Mouse (Mus musculus) MEL (cell line): ENCODE results near the gene Ywhae. TPM values are rescaled to one million over a fixed set of nuclear protein-coding genes. Genes with fewer than 3 reads are reported as not detected.

Experiments used
- DNase-seq: peaks from one replicate; pipeline ENCODE4 v3.0.0; 2011; ENCODE audit warnings: low read depth, low spot score
- H3K27ac ChIP-seq: 2 replicates; pipeline ENCODE4 v1.5.1; 2012; ENCODE audit warnings: low read depth, mild to moderate bottlenecking, control low read depth, low read length, moderate library complexity; ENCODE audit not compliant: control insufficient read depth
- H3K27me3 ChIP-seq, 2 experiments: fragments of 150-350 bp in 1 of 2; sonication (generic) in 1 of 2; 2 replicates each; pipeline ENCODE4 v1.6.1; 2012; ENCODE audit warnings: low read length in 2 of 2, mild to moderate bottlenecking in 2 of 2, improper control_type of control experiment in 1 of 2, moderate library complexity in 1 of 2; ENCODE audit not compliant: insufficient read depth in 2 of 2, control insufficient read depth in 1 of 2
- H3K36me3 ChIP-seq, 2 experiments: 2 replicates each; pipeline ENCODE4 v1.6.1; 2012 to 2014; ENCODE audit warnings: low read length in 2 of 2, improper control_type of control experiment in 1 of 2, inconsistent platforms in 1 of 2, mild to moderate bottlenecking in 1 of 2; ENCODE audit not compliant: insufficient read depth in 2 of 2, control insufficient read depth in 1 of 2
- H3K4me1 ChIP-seq, 2 experiments: fragments of 150-350 bp in 1 of 2; sonication (generic) in 1 of 2; 2 replicates each; pipeline ENCODE4 v1.6.1; 2012; ENCODE audit warnings: low read length in 2 of 2, improper control_type of control experiment in 1 of 2, mild to moderate bottlenecking in 1 of 2; ENCODE audit not compliant: insufficient read depth in 2 of 2, control insufficient read depth in 1 of 2
- H3K4me3 ChIP-seq, 2 experiments: fragments of 150-350 bp in 1 of 2; sonication (generic) in 1 of 2; 2 replicates each; pipeline ENCODE4 v1.5.1; 2012; ENCODE audit warnings: low read depth in 2 of 2, low read length in 2 of 2, mild to moderate bottlenecking in 2 of 2, moderate library complexity in 2 of 2, control low read depth in 1 of 2, improper control_type of control experiment in 1 of 2; ENCODE audit not compliant: control insufficient read depth in 1 of 2, insufficient read depth in 1 of 2
- H3K79me2 ChIP-seq: 2 replicates; pipeline ENCODE4 v1.6.1; 2012; ENCODE audit warnings: mild to moderate bottlenecking, low read length, moderate library complexity; ENCODE audit not compliant: control insufficient read depth, poor library complexity, insufficient read depth
- H3K9ac ChIP-seq: 2 replicates; pipeline ENCODE4 v1.6.1; 2012; ENCODE audit warnings: low read depth, mild to moderate bottlenecking, control low read depth, low read length, moderate library complexity; ENCODE audit not compliant: control insufficient read depth, poor library complexity, severe bottlenecking
- H3K9me3 ChIP-seq: fragments of 150-350 bp; sonication (generic); replicated peaks from 2 replicates; pipeline ENCODE4 v1.6.1; 2012; ENCODE audit warnings: mild to moderate bottlenecking, low read length, improper control_type of control experiment, moderate library complexity; ENCODE audit not compliant: insufficient read depth
- BHLHE40 ChIP-seq: IDR thresholded peaks from 2 replicates; pipeline ENCODE4 v1.6.1; 2012; ENCODE audit warnings: low read depth, mild to moderate bottlenecking, inconsistent platforms, low read length, improper control_type of control experiment, borderline replicate concordance
- CHD1 ChIP-seq: IDR thresholded peaks from 2 replicates; pipeline ENCODE4 v1.6.1; 2012; ENCODE audit warnings: low read depth, mild to moderate bottlenecking, inconsistent platforms, low read length, improper control_type of control experiment
- CTCF ChIP-seq, 3 experiments: IDR thresholded peaks in 2 of 3; conservative IDR thresholded peaks in 1 of 3; 2 replicates each; pipeline ENCODE4 v1.5.1; 2011 to 2012; ENCODE audit warnings: low read length in 3 of 3, low read depth in 2 of 3, mild to moderate bottlenecking in 2 of 3, improper control_type of control experiment in 1 of 3, inconsistent platforms in 1 of 3, mixed read lengths in 1 of 3, moderate library complexity in 1 of 3; ENCODE audit not compliant: control insufficient read depth in 1 of 3, insufficient read depth in 1 of 3, poor library complexity in 1 of 3, severe bottlenecking in 1 of 3
- GATA1 ChIP-seq: IDR thresholded peaks from 2 replicates; pipeline ENCODE4 v1.6.1; 2011; ENCODE audit warnings: low read depth, low read length, improper control_type of control experiment
- HCFC1 ChIP-seq: IDR thresholded peaks from 2 replicates; pipeline ENCODE4 v1.6.1; 2012; ENCODE audit warnings: low read depth, mild to moderate bottlenecking, inconsistent platforms, low read length, improper control_type of control experiment, moderate library complexity
- JUND ChIP-seq: IDR thresholded peaks from 2 replicates; pipeline ENCODE4 v1.6.1; 2011; ENCODE audit warnings: low read depth, mild to moderate bottlenecking, improper control_type of control experiment, low read length
- NELFE ChIP-seq: IDR thresholded peaks from 2 replicates; pipeline ENCODE4 v1.6.1; 2011; ENCODE audit warnings: low read depth, low read length, improper control_type of control experiment
- NRF1 ChIP-seq: IDR thresholded peaks from 2 replicates; pipeline ENCODE4 v1.6.1; 2014; ENCODE audit warnings: low read depth, mild to moderate bottlenecking, inconsistent platforms, low read length, improper control_type of control experiment, moderate library complexity; ENCODE audit not compliant: poor library complexity, insufficient read depth, severe bottlenecking
- POLR2AphosphoS2 ChIP-seq: IDR thresholded peaks from 2 replicates; pipeline ENCODE4 v1.6.1; 2011; ENCODE audit warnings: low read length, improper control_type of control experiment
- RAD21 ChIP-seq: IDR thresholded peaks from 2 replicates; pipeline ENCODE4 v1.6.1; 2011; ENCODE audit warnings: mild to moderate bottlenecking, low read depth, low read length, improper control_type of control experiment
- RCOR1 ChIP-seq: IDR thresholded peaks from 2 replicates; pipeline ENCODE4 v1.6.1; 2012; ENCODE audit warnings: low read depth, mild to moderate bottlenecking, inconsistent platforms, low read length, improper control_type of control experiment
- SIN3A ChIP-seq: IDR thresholded peaks from 2 replicates; pipeline ENCODE4 v1.6.1; 2012; ENCODE audit warnings: low read length, improper control_type of control experiment, inconsistent platforms
- SMC3 ChIP-seq: IDR thresholded peaks from 2 replicates; pipeline ENCODE4 v1.6.1; 2011; ENCODE audit warnings: low read depth, low read length, improper control_type of control experiment
- TAL1 ChIP-seq: IDR thresholded peaks from 2 replicates; pipeline ENCODE4 v1.6.1; 2012; ENCODE audit warnings: mild to moderate bottlenecking, inconsistent platforms, low read length, moderate library complexity, mixed read lengths
- TCF12 ChIP-seq: IDR thresholded peaks from 2 replicates; pipeline ENCODE4 v1.6.1; 2014; ENCODE audit warnings: low read depth, mild to moderate bottlenecking, inconsistent platforms, low read length, improper control_type of control experiment, moderate library complexity
- UBTF ChIP-seq: IDR thresholded peaks from 2 replicates; pipeline ENCODE4 v1.6.1; 2012; ENCODE audit warnings: low read depth, mild to moderate bottlenecking, inconsistent platforms, low read length, improper control_type of control experiment, moderate library complexity, borderline replicate concordance; ENCODE audit not compliant: insufficient read depth
- USF1 ChIP-seq: IDR thresholded peaks from 2 replicates; pipeline ENCODE4 v1.6.1; 2014; ENCODE audit warnings: low read depth, mild to moderate bottlenecking, inconsistent platforms, low read length, improper control_type of control experiment, moderate library complexity
- ZC3H11A ChIP-seq: IDR thresholded peaks from 2 replicates; pipeline ENCODE4 v1.6.1; 2012; ENCODE audit warnings: low read depth, mild to moderate bottlenecking, inconsistent platforms, low read length, improper control_type of control experiment
- ZNF384 ChIP-seq: IDR thresholded peaks from 2 replicates; pipeline ENCODE4 v1.6.1; 2012; ENCODE audit warnings: low read depth, mild to moderate bottlenecking, inconsistent platforms, low read length, improper control_type of control experiment
- polyA plus RNA-seq, 2 experiments: library from polyadenylated mRNA; stranded (reverse) in 1 of 2; unstranded in 1 of 2; fragments of >175 nt in 1 of 2; fragments of >200 nt in 1 of 2; gene quantifications; 2 replicates each; pipeline versions ENCODE4 v1.2.1 to v1.2.4; 2012; ENCODE audit warnings: low replicate concordance in 2 of 2, low read depth in 1 of 2; ENCODE audit not compliant: insufficient read length in 2 of 2, insufficient read depth in 1 of 2, missing spikeins in 1 of 2
- total RNA-seq: library from RNA; depleted of rRNA; stranded (reverse); fragments of 300-350 nt; gene quantifications from 2 replicates; pipeline ENCODE4 v1.2.3, GENCODE M21; 2012

Gene Ywhae
- total and polyA plus RNA-seq, 3 experiments = 303 to 855 (median 755) TPM

DNA sequence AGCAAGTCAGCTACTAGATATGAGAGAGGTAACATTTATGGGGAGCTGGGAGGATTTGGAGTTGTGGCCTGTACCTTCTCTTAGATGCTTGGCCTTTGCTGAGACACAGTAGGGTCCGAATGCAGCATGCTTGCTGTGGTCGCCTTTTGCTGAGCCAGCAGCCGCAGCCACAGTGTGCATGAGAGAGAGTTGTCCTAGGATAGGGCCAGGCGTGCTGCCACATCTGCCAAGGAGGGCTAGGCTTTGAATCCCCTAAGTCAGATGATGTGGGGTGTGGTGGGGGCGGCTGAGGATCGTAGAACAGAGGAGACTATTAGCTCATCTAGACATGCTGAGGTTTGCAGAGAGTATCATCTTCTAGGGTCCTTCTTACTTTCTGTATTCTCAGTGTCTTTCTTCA, 29.9 kb upstream of the Ywhae start:
- Histone ChIP-seq H3K27ac (no peak overlapping the region), H3K36me3 (peaks cover 0 to 38% of the 10 kb centered on the region in 2 experiments; a peak in 2 of 4 replicates), H3K27me3 (no peaks in the 10 kb centered on the region), H3K9me3 (no peaks in the 10 kb centered on the region), H3K4me1 (no peaks in the 10 kb centered on the region), H3K4me3 (no peak overlapping the region), H3K9ac (no peak overlapping the region), H3K79me2 (no peaks in the 10 kb centered on the region)
- DNase-seq = no peak
- TF ChIP-seq RAD21 = no peak
- TF ChIP-seq NRF1 = no peak
- no peak for TF ChIP-seq JUND
- no peak for TF ChIP-seq TAL1
- no peak for TF ChIP-seq POLR2AphosphoS2

DNA sequence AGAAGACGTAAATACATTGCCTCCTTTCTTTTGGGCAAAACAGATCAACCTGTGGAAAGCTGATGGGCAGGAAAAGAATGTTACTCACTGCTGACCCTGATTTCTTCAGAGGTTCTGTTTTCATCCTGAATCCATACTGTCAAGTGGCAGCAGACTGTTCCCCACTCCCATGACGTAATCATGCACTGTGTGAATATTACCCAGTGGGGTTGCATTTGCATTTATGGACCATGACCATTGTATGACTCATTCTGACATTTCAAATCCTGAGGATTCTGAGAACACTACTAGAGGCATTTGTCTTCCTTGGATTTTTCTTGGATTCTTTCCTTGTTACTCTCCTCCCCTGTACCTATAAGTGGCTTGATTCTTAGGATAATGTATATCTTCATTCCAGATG, 28.9 kb upstream of the Ywhae start:
- Histone ChIP-seq H3K4me3 (no peak overlapping the region), H3K9me3 (no peaks in the 10 kb centered on the region), H3K27ac (no peak overlapping the region), H3K9ac (no peak overlapping the region), H3K79me2 (no peaks in the 10 kb centered on the region), H3K36me3 (peaks cover 0 to 30% of the 10 kb centered on the region in 2 experiments; a peak in 2 of 4 replicates), H3K27me3 (no peaks in the 10 kb centered on the region), H3K4me1 (no peaks in the 10 kb centered on the region)
- DNase-seq = no peak
- TF ChIP-seq CHD1 (no peak), NRF1 (no peak), NELFE (no peak), HCFC1 (no peak)

DNA sequence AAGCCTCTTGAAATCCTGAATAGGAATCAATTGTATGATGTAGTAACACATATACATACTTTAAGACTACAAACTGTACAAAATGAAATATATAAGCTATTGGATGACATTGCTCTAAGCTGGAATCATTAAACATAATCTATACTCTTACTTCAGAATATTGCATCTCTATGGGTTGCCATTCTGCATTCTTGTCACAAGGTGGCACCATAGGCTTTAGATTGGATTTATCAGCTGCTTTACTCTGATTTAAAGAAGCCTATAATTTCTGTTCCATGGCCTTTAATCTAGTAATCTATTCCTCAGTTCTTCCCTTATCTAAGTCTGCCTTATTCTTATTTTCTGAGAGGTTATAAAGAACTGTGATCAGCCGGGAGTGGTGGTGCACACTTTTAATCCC, 18.7 kb upstream of the Ywhae start:
- Histone ChIP-seq H3K4me3 (no peak overlapping the region), H3K9ac (no peak overlapping the region), H3K9me3 (no peaks in the 10 kb centered on the region), H3K27me3 (no peaks in the 10 kb centered on the region), H3K36me3 (no peaks in the 10 kb centered on the region), H3K79me2 (no peaks in the 10 kb centered on the region), H3K4me1 (no peaks in the 10 kb centered on the region)
- DNase-seq = peak; percentile 77
- TF ChIP-seq BHLHE40 (peak; percentile 20; the same call in 1 of the 2 replicates), TCF12 (no peak), SMC3 (peak; percentile 90), CTCF (IDR thresholded peaks at IDR 0.05 in 2 of 3, conservative IDR thresholded peaks at IDR 0.05 in 1 of 3; ENCODE audit: control insufficient read depth in 1 of 3, insufficient read depth in 1 of 3, low read depth in 2 of 3, low read length in 3 of 3, poor library complexity in 1 of 3, severe bottlenecking in 1 of 3) (peak in 2 of 3 experiments; percentile 64 to 97; a peak in 5 of 6 replicates), ZNF384 (peak; percentile 18; the same call in 1 of the 2 replicates), RCOR1 (peak; percentile 90), UBTF (no peak), SIN3A (0 out of 2 replicates have a peak, but pooled peaks have one; percentile 41), ZC3H11A (peak; percentile 97), USF1 (no peak), RAD21 (peak; percentile 100), GATA1 (peak; percentile 57)
- TF ChIP-seq, all 39 proteins: peak for 9
- no peak overlapping the region for H3K27ac ChIP-seq
